Mouse (Mus musculus) testis, adult 2 months (tissue): ENCODE results near the gene Ezr. TPM values are rescaled to one million over a fixed set of nuclear protein-coding genes. Genes with fewer than 3 reads are reported as not detected.

Experiments used
- H3K27ac ChIP-seq: fragments of 200-500 bp; 2 replicates; pipeline ENCODE4 v1.5.1; 2012; ENCODE audit warnings: low read depth, low read length; ENCODE audit not compliant: control insufficient read depth, insufficient read depth
- H3K27me3 ChIP-seq: fragments of 200-500 bp; 2 replicates; pipeline ENCODE4 v1.6.1; 2012; ENCODE audit warnings: mild to moderate bottlenecking, low read length, moderate library complexity; ENCODE audit not compliant: control insufficient read depth, insufficient read depth
- H3K36me3 ChIP-seq: fragments of 200-500 bp; 2 replicates; pipeline ENCODE4 v1.6.1; 2012; ENCODE audit warnings: mild to moderate bottlenecking, low read length; ENCODE audit not compliant: control insufficient read depth, insufficient read depth
- H3K4me1 ChIP-seq: fragments of 200-500 bp; 2 replicates; pipeline ENCODE4 v1.6.1; 2012; ENCODE audit warnings: low read length; ENCODE audit not compliant: control insufficient read depth, insufficient read depth
- H3K4me3 ChIP-seq: fragments of 200-500 bp; 2 replicates; pipeline ENCODE4 v1.5.1; 2012; ENCODE audit warnings: low read depth, mild to moderate bottlenecking, low read length, moderate library complexity, mixed read lengths; ENCODE audit not compliant: control insufficient read depth
- CTCF ChIP-seq: fragments of 200-500 bp; IDR thresholded peaks from 2 replicates; pipeline ENCODE4 v1.5.1; 2012; ENCODE audit warnings: low read depth, mild to moderate bottlenecking, inconsistent platforms, low read length, moderate library complexity; ENCODE audit not compliant: control insufficient read depth, insufficient read depth, insufficient replicate concordance
- POLR2A ChIP-seq: fragments of 200-500 bp; IDR thresholded peaks from 2 replicates; pipeline ENCODE4 v1.6.1; 2012; ENCODE audit warnings: low read depth, mild to moderate bottlenecking, inconsistent platforms, low read length, moderate library complexity; ENCODE audit not compliant: control insufficient read depth
- polyA plus RNA-seq: library from polyadenylated mRNA; depleted of rRNA; stranded (reverse); fragments of >200 nt; gene quantifications from 2 replicates; pipeline ENCODE4 v1.2.3, GENCODE M21; 2012

The Ezr gene
- polyA plus RNA-seq, 1 experiment: 4.5 TPM

DNA sequence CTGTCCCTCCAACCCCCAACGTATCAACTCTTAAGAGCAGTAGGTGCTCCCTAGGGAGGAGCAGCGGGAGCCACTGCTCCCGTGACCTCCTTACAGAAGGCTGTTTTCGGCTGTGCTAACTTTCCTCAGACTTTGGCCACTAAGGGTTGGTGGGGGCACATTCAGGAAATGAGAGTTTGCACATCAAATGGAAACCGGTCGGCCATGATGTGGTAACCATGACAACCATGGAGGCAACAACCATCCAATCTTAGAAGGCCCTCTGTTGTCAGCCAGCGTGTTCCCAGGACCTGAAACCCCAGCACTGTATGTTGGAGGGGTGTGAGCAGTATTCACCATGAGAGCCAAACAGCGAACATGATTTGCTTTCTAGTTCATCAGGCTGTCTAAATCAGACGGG lies 7.4 kb downstream of the Ezr start:
- Histone ChIP-seq H3K27ac (no peak overlapping the region), H3K4me3 (no peak overlapping the region), H3K36me3 (no peaks in the 10 kb centered on the region), H3K27me3 (no peaks in the 10 kb centered on the region), H3K4me1 (peaks cover 15% of the 10 kb centered on the region)
- no peak for TF ChIP-seq CTCF

DNA sequence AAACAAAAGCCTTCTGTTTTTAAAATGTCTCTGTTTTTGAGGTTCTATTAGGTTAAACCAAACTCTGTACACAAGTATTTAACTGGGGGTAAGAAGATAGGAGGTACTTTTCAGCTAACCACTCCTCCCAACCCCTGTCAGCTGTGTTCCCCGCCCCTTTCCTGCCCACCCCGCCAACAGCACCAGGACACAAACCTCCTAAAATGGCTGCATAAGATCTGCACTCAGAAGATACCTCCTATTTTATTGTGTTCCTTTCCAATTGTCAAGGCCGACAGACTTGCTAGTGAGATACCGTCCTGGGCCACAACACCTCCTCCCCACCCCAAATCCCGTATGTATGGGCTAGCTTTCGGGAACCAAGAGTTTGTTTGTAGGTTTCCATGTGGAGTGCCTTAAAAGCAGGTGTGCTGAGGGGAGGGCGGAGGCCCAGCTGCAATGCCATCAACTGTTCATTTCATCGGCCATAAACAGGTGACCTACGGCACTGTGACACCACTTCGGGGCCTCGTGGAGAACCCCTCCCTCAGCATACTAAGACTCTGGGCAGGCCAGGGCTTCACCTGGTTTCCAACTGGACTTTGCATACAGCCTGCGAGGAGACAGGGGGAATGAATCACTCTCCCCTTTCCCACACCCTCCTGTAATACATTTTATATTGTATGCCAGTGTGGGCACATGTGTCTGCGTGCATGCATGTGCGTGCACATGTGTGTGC lies 9.2 kb downstream of the Ezr start:
- Histone ChIP-seq H3K27me3 (no peaks in the 10 kb centered on the region), H3K27ac (no peak overlapping the region), H3K36me3 (no peaks in the 10 kb centered on the region), H3K4me1 (peaks cover 8% of the 10 kb centered on the region), H3K4me3 (no peak overlapping the region)
- TF ChIP-seq CTCF (no peak), POLR2A (no peak)

DNA sequence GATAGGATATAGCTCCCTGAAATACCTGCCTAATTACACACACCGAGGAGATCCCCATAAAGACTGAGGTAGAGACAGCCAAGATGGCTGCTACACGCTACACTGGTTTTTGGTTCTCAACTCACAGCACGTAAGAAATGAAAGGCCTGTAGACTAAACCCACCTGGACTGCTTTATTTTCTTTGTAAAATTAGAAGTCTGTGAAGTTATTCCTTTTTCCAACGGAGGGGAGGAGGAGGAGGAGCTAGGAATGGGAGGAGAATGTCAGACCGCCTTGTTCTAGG lies 10.2 kb downstream of the Ezr start:
- no peak for TF ChIP-seq CTCF
- no peak for TF ChIP-seq POLR2A
- H3K27me3 ChIP-seq: no peaks in the 10 kb centered on the region
- no peak overlapping the region for H3K4me3 ChIP-seq
- H3K36me3 ChIP-seq: no peaks in the 10 kb centered on the region
- H3K4me1 ChIP-seq: peaks cover 3% of the 10 kb centered on the region
- H3K27ac ChIP-seq: no peak overlapping the region

DNA sequence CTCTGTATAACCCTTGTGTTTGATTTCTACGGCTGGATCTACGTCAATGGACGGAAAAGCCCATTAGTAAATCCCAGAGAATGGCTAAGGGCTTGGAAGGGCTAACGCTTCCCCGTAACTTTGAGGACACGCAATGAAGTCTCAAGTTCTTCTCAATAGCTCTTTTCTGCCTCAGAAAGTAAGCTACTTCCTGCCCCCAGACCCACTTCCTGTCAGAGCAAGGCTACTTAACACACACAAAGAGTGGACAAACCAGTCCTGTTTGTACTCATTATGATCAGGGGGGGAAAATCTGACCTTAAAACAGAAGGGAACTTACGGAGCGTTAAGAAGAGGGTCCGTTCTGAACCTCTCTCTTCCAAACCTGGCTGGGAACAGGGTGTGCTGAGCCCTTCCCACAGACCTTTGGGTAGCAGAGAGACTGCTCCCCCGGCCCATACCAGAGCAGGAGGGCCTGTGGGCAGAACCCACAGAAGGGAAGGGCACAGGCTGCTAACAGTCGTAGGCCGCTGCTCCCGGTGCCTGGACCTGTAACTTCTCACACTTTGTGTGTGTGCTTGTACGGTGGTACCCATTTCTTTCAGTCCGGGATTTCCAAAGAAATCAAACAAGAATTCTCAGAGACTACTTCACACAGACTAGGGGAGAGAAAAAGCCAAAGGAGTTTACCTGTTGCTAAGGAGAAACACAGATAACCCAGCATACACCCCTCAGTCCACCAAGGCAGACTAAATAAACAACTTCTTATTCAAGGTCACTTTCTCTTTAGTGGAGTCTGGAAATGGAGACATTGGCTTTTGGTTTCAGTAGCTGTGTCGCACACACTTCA lies 10.7 kb downstream of the Ezr start:
- Histone ChIP-seq H3K36me3 (no peaks in the 10 kb centered on the region), H3K27ac (no peak overlapping the region), H3K4me3 (no peak overlapping the region), H3K27me3 (no peaks in the 10 kb centered on the region), H3K4me1 (no peaks in the 10 kb centered on the region)
- no peak for TF ChIP-seq POLR2A
- TF ChIP-seq CTCF: no peak

DNA sequence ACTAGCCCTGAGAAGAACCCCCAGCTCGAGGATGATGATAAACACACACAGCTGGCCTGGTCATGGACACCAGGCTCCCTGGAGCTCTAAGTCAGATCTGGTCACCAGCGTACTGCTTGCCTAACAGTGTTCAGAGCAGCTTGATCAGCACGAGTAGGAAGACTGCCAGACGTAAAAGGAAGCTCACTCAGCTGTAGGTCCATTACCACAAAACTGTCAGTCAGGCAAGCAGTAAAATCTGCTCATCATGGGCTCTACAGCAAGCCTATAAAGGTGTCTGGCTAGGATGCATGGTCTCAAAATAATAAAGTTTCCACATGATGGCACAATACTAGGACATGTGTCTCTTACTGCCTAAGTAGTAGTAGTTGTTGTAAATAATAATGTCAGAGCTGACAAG lies 13.0 kb downstream of the Ezr start:
- no peak overlapping the region for H3K27ac ChIP-seq
- TF ChIP-seq POLR2A: no peak
- TF ChIP-seq CTCF: no peak
- no peaks in the 10 kb centered on the region for H3K27me3 ChIP-seq
- no peak overlapping the region for H3K4me3 ChIP-seq
- no peaks in the 10 kb centered on the region for H3K4me1 ChIP-seq
- H3K36me3 ChIP-seq: no peaks in the 10 kb centered on the region

DNA sequence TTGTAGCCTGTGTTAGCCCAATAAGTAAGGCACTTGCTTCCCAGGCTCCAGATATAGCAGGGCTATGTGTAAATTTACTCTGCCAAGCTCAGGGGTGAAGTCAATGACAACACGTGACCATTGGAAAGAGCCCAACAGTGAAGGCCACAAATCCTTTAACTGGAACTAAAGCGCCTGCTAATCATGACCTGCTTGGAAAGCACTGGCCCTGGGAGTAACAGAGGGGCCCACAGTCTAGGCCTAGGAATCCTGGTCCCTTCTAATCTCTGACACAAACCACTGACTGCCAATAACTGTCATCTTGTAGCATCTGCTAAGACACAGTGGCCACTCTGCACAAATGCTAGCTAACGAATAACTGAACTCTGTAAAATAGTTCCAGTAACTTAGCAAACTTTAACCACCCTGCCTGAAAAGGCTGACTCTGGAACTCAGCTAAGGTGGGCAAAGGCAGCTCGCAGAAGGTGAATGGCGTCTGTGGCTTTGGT lies 14.2 kb downstream of the Ezr start:
- Histone ChIP-seq H3K4me3 (no peak overlapping the region), H3K4me1 (no peaks in the 10 kb centered on the region), H3K36me3 (no peaks in the 10 kb centered on the region), H3K27ac (no peak overlapping the region), H3K27me3 (no peaks in the 10 kb centered on the region)
- TF ChIP-seq POLR2A (no peak), CTCF (no peak)

DNA sequence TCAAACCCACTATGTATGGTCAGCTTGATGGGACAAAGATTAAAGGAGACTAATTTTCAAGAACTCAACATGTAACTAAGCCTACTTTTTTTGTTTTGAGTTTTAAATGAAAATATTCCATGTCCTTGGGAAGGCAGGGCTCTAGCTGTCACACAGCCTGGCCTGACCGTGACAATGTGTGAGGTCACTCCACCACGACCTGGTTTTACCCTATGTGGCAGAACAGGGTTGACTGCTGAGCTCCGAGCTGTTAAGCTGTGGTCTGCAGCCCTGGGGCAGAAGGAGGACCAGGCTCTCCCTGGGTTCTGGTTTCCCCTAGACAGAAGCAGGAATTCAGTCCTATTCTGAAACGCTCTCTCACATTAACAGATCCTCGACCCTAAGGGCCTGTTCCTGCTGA lies 14.8 kb downstream of the Ezr start:
- H3K4me1 ChIP-seq: no peaks in the 10 kb centered on the region
- no peak overlapping the region for H3K4me3 ChIP-seq
- no peak for TF ChIP-seq CTCF
- no peak overlapping the region for H3K27ac ChIP-seq
- H3K36me3 ChIP-seq: no peaks in the 10 kb centered on the region
- H3K27me3 ChIP-seq: no peaks in the 10 kb centered on the region
